Mouse (Mus musculus) liver, embryonic 12.5 days (tissue): ENCODE results near the gene Spns2. TPM values are rescaled to one million over a fixed set of nuclear protein-coding genes. Genes with fewer than 3 reads are reported as not detected.

Source experiments
- ATAC-seq: fragments of 200-750 bp; cut with Nextera tagmentation; 2 replicates; pipeline ENCODE4 v1.8.0; 2017; ENCODE audit warnings: moderate number of reproducible peaks, mild to moderate bottlenecking, moderate library complexity
- H3K27ac ChIP-seq: fragments of 300-500 bp; sonication (generic); 2 replicates; pipeline ENCODE4 v1.5.1; 2016; ENCODE audit warnings: mild to moderate bottlenecking
- H3K27me3 ChIP-seq: fragments of 300-500 bp; sonication (generic); replicated peaks from 2 replicates; pipeline ENCODE4 v1.6.1; 2016; ENCODE audit warnings: mild to moderate bottlenecking, moderate library complexity
- H3K36me3 ChIP-seq: fragments of 300-500 bp; sonication (generic); 2 replicates; pipeline ENCODE4 v1.6.1; 2016; ENCODE audit warnings: mild to moderate bottlenecking, moderate library complexity
- H3K4me1 ChIP-seq: fragments of 300-500 bp; sonication (generic); 2 replicates; pipeline ENCODE4 v1.6.1; 2016
- H3K4me2 ChIP-seq: fragments of 300-500 bp; sonication (generic); 2 replicates; pipeline ENCODE4 v1.6.1; 2016; ENCODE audit warnings: mild to moderate bottlenecking, moderate library complexity
- H3K4me3 ChIP-seq: fragments of 300-500 bp; sonication (generic); 2 replicates; pipeline ENCODE4 v1.5.1; 2016; ENCODE audit warnings: mild to moderate bottlenecking, moderate library complexity
- H3K9ac ChIP-seq: fragments of 300-500 bp; sonication (generic); 2 replicates; pipeline ENCODE4 v1.6.1; 2016; ENCODE audit warnings: mild to moderate bottlenecking, moderate library complexity
- H3K9me3 ChIP-seq: fragments of 300-500 bp; sonication (generic); replicated peaks from 2 replicates; pipeline ENCODE4 v1.6.1; 2016; ENCODE audit warnings: mild to moderate bottlenecking, moderate library complexity
- WGBS: fragments of 180-500 bp; shearing (Covaris S2); methylation state at CpG from one replicate; pipeline ENCODE4 v1.1.7; 2016; ENCODE audit not compliant: insufficient replicate concordance; 5-methylcytosine and 5-hydroxymethylcytosine counted together
- polyA plus RNA-seq: library from polyadenylated mRNA; unstranded; fragments of >200 nt; fragmentation: Nextera tagmentation; extraction: Ambion mirVana; gene quantifications from 2 replicates; pipeline ENCODE4 v1.2.1, GENCODE M21; 2016

Spns2 gene
- polyA plus RNA-seq, 1 experiment from 2014 or later, result 11.7 TPM

GRCm38 (mm10) chr11:72521598-72522541 is 32.2 kb upstream of the Spns2 start:
- H3K27ac ChIP-seq, result no peak overlapping the region
- no peak for ATAC-seq

DNA sequence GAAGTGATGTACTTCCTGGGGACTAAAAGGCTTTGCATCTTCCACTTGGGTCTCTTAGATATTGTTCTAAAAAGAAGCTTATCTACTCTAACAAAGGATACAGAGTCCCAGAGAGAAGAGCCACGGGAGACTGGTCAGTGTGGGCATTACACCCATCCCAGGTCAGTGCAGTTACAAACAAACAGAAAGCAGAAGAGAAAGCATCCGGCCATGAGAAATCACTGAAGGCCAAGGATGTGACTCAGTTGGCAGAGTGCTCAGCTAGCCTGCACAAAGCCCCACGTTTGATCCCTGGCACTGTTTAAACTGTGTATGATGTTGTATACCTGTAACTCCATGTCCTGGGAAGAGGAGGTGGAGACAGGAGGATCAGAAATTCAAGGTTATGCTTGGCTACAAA is 30.2 kb upstream of the Spns2 start:
- Histone ChIP-seq H3K9me3 (no peaks in the 10 kb centered on the region), H3K4me1 (no peaks in the 10 kb centered on the region), H3K4me2 (no peak overlapping the region), H3K27me3 (no peaks in the 10 kb centered on the region), H3K27ac (no peak overlapping the region), H3K9ac (no peak overlapping the region), H3K36me3 (no peaks in the 10 kb centered on the region), H3K4me3 (no peak overlapping the region)
- WGBS, result 48% methylated on average over 3 of the region's 3 CpGs
- ATAC-seq, result no peak

More at GRCm38 (mm10) chr11:72521598-72522541, 32.2 kb upstream of the Spns2 start:
- WGBS, result 64% methylated on average over 5 of the region's 5 CpGs
- no peak overlapping the region for H3K4me2 ChIP-seq
- no peaks in the 10 kb centered on the region for H3K4me1 ChIP-seq
- no peak overlapping the region for H3K9ac ChIP-seq
- no peaks in the 10 kb centered on the region for H3K36me3 ChIP-seq
- H3K27me3 ChIP-seq, result no peaks in the 10 kb centered on the region
- no peak overlapping the region for H3K4me3 ChIP-seq
- no peaks in the 10 kb centered on the region for H3K9me3 ChIP-seq

- no peaks in the 10 kb centered on the region for H3K4me1 ChIP-seq
- no peak for ATAC-seq
- H3K4me3 ChIP-seq, result no peak overlapping the region
- H3K4me2 ChIP-seq, result no peak overlapping the region
- no peaks in the 10 kb centered on the region for H3K36me3 ChIP-seq
- no peaks in the 10 kb centered on the region for H3K27me3 ChIP-seq
- no peak overlapping the region for H3K9ac ChIP-seq
- no peaks in the 10 kb centered on the region for H3K9me3 ChIP-seq
- 45% methylated on average over 4 of the region's 4 CpGs for WGBS
- H3K27ac ChIP-seq, result 0 out of 2 replicates have a peak overlapping the region, but pooled peaks have one; percentile 2
Observed at GRCm38 (mm10) chr11:72519189-72519588, 29.5 kb upstream of the Spns2 start.

- Histone ChIP-seq H3K27ac (no peak overlapping the region), H3K4me1 (no peaks in the 10 kb centered on the region), H3K36me3 (no peaks in the 10 kb centered on the region), H3K4me2 (no peak overlapping the region), H3K9me3 (no peaks in the 10 kb centered on the region), H3K27me3 (no peaks in the 10 kb centered on the region), H3K9ac (no peak overlapping the region), H3K4me3 (no peak overlapping the region)
- no peak for ATAC-seq
- 28% methylated on average over 2 of the region's 2 CpGs for WGBS
Observed at GRCm38 (mm10) chr11:72518449-72518848, 28.7 kb upstream of the Spns2 start.

GRCm38 (mm10) chr11:72514967-72515366 is 25.3 kb upstream of the Spns2 start:
- no peaks in the 10 kb centered on the region for H3K4me1 ChIP-seq
- no peak for ATAC-seq
- H3K4me2 ChIP-seq, result no peak overlapping the region
- H3K4me3 ChIP-seq, result no peak overlapping the region
- no peaks in the 10 kb centered on the region for H3K9me3 ChIP-seq
- H3K27ac ChIP-seq, result no peak overlapping the region
- WGBS, result 57% methylated on average over 3 of the region's 3 CpGs
- H3K9ac ChIP-seq, result no peak overlapping the region
- H3K36me3 ChIP-seq, result no peaks in the 10 kb centered on the region
- no peaks in the 10 kb centered on the region for H3K27me3 ChIP-seq

GRCm38 (mm10) chr11:72508651-72509050 is 18.9 kb upstream of the Spns2 start:
- Histone ChIP-seq H3K4me1 (0 out of 2 replicates have a peak, but pooled peaks cover under 1% of the 10 kb centered on the region), H3K36me3 (no peaks in the 10 kb centered on the region), H3K9me3 (no peaks in the 10 kb centered on the region), H3K4me3 (no peak overlapping the region), H3K9ac (no peak overlapping the region), H3K27me3 (peaks cover 11% of the 10 kb centered on the region; the same call in 1 of the 2 replicates), H3K4me2 (no peak overlapping the region), H3K27ac (no peak overlapping the region)
- ATAC-seq, result no peak
- whole genome bisulfite sequencing, result 74% methylated on average over 5 of the region's 5 CpGs

DNA sequence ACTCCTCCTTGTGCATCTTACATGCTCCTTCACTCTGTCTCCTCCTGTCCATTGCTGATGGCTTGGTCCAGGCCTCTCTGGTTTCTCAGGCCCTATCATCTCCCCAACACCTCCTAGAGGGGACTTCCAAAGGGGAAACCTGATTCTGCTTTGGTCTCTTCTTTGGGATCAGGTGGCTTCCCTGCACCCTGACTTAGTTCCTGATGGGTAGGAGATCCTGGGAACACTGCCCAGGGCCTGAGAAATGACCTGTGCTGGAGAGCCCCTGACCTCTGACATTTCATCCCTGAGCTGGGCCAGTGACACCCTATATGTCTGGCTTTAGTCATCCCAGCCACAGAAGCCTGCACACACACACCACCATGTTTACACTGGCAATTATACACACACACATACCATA is 17.9 kb upstream of the Spns2 start:
- H3K4me1 ChIP-seq, result 0 out of 2 replicates have a peak, but pooled peaks cover 5% of the 10 kb centered on the region
- H3K9ac ChIP-seq, result no peak overlapping the region
- peaks cover 17% of the 10 kb centered on the region; the same call in 1 of the 2 replicates for H3K27me3 ChIP-seq
- no peak for ATAC-seq
- no peaks in the 10 kb centered on the region for H3K36me3 ChIP-seq
- no peak overlapping the region for H3K27ac ChIP-seq
- no peaks in the 10 kb centered on the region for H3K9me3 ChIP-seq
- no peak overlapping the region for H3K4me2 ChIP-seq
- no peak overlapping the region for H3K4me3 ChIP-seq

DNA sequence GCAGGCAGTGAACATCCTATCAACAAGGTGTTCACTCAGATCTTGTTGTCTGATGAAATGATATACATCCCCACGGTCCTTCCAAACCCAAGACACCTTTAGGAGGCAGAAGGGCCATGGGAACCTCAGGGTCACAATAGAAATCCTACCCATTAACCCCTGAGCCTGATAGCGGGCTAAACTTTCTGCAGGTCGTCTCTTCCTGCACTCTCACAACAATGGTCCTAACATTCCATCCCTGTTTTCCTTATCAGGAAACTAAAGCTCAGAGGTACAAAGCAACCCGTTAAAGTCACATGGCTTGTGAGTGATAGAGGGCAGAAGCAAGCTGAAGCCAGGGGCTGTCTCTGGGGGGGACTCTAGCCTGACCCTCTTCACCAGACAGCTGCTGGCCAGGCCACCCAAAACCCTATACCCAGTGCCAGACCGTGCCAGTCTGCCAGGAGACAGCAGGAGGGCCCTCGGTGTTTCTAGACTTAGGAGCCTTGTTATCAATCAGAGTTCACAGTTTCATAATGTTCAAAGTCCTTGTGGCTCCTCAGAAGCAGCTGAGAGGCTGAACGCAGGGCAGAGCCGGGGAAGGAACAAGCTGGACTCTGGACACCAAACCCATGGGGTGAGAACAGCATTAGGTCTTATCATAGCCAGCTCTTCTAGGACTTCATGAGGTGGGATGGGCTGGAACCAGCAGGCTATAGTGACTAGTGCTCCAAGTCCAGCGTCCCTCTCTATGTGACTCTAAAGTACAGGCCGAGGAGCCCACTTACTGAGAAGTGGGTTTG is 14.5 kb upstream of the Spns2 start:
- Histone ChIP-seq H3K27me3 (peaks cover 29% of the 10 kb centered on the region; the same call in 1 of the 2 replicates), H3K9me3 (no peaks in the 10 kb centered on the region), H3K4me2 (no peak overlapping the region), H3K9ac (no peak overlapping the region), H3K27ac (no peak overlapping the region), H3K4me3 (no peak overlapping the region), H3K36me3 (no peaks in the 10 kb centered on the region), H3K4me1 (0 out of 2 replicates have a peak, but pooled peaks cover 5% of the 10 kb centered on the region)
- WGBS, result 51% methylated on average over 10 of the region's 10 CpGs
- no peak for ATAC-seq

DNA sequence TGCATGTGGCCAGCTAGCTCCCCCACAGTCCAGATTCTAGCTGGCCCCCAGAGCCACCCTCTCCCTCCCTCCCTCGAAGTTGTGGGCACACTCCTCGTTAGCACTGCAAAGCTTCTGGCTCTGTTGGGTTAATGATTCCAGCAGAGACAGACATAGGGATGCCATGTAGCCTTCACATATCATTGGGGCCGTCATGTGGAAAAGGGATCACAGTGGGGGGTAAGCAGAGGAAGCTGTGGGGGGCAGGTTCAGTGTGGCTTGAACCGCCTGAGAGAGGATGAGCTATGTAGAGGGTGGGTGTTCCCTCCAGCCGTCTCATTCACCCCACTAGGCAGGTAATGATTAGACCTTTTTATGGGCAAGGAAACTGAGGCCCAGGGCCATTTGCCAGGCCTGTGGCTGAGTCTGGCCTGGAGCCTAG is 13.8 kb upstream of the Spns2 start:
- H3K27me3 ChIP-seq, result peaks cover 28% of the 10 kb centered on the region; the same call in 1 of the 2 replicates

GRCm38 (mm10) chr11:72502236-72502635 is 12.5 kb upstream of the Spns2 start:
- no peaks in the 10 kb centered on the region for H3K36me3 ChIP-seq
- no peaks in the 10 kb centered on the region for H3K9me3 ChIP-seq
- ATAC-seq, result no peak
- WGBS, result 36% methylated on average over 8 of the region's 8 CpGs
- no peak overlapping the region for H3K9ac ChIP-seq
- H3K27ac ChIP-seq, result no peak overlapping the region
- H3K27me3 ChIP-seq, result peaks cover 35% of the 10 kb centered on the region; the same call in 1 of the 2 replicates
- H3K4me3 ChIP-seq, result no peak overlapping the region
- 0 out of 2 replicates have a peak, but pooled peaks cover 5% of the 10 kb centered on the region for H3K4me1 ChIP-seq
- H3K4me2 ChIP-seq, result no peak overlapping the region

More for the DNA sequence above, 13.8 kb upstream of the Spns2 start:
- Histone ChIP-seq H3K4me2 (no peak overlapping the region), H3K9ac (no peak overlapping the region), H3K27ac (no peak overlapping the region), H3K9me3 (no peaks in the 10 kb centered on the region), H3K4me1 (0 out of 2 replicates have a peak, but pooled peaks cover 5% of the 10 kb centered on the region), H3K36me3 (no peaks in the 10 kb centered on the region), H3K4me3 (no peak overlapping the region)
- 44% methylated on average over 5 of the region's 5 CpGs for WGBS
- no peak for ATAC-seq

DNA sequence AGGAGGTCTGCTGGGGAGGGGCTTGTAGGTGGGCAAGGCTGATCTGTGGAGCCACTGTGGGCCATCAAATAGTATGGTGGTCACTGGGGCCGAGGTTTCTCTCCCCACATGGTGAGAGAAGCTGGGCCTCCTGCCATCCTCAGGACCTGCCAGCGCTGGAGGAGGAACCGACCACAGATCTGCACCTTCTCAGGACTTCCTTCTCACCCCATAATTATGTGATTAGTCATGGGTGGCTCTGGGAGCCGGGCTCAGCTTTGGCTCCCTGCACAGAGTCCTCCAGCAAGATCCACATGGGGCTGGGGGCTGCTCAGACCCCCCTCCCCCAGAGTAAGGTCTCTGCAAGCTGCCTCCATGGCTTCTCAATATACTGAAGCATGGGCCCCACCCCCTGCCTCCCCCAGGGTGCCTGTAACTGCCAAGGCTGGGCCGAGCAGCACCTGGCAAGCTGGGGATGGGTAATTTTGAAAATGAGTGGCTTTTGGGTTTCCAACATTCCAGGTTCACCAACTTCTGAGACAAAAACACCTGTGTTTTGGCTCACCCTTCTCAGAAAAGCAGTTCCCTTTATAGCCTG is 11.8 kb upstream of the Spns2 start:
- Histone ChIP-seq H3K27ac (no peak overlapping the region), H3K9me3 (no peaks in the 10 kb centered on the region), H3K27me3 (peaks cover 37% of the 10 kb centered on the region; the same call in 1 of the 2 replicates), H3K36me3 (no peaks in the 10 kb centered on the region), H3K9ac (no peak overlapping the region), H3K4me1 (0 out of 2 replicates have a peak, but pooled peaks cover 5% of the 10 kb centered on the region), H3K4me3 (no peak overlapping the region), H3K4me2 (no peak overlapping the region)
- WGBS, result 25% methylated on average over 4 of the region's 5 CpGs
- no peak for ATAC-seq
